Mouse (Mus musculus) kidney, postnatal 10 days (tissue): Measurements from ENCODE around the gene Adprhl1.

Experiments used
- DNase-seq: peaks from one replicate; pipeline ENCODE4 v3.0.0; 2021; ENCODE audit warnings: mixed read lengths

The Adprhl1 gene

GRCm38 (mm10) chr8:13254019-13254418 is at the start of gene Adprhl1:
Gene Adprhl1, minus strand, starts transcription at chr8:13254162.
- peak; percentile 85 for DNase-seq

GRCm38 (mm10) chr8:13301036-13301435 is 47.1 kb upstream of the Adprhl1 start:
- no peak for DNase-seq

- DNase-seq, result no peak
Observed at GRCm38 (mm10) chr8:13299571-13299970, 45.6 kb upstream of the Adprhl1 start.

GRCm38 (mm10) chr8:13293677-13294470 is 39.9 kb upstream of the Adprhl1 start:
- DNase-seq, result no peak

- peak; percentile 86 for DNase-seq
Observed at GRCm38 (mm10) chr8:13292364-13292763, 38.4 kb upstream of the Adprhl1 start.

GRCm38 (mm10) chr8:13288646-13289045 is 34.7 kb upstream of the Adprhl1 start:
- no peak for DNase-seq

GRCm38 (mm10) chr8:13287692-13288623 is 34.0 kb upstream of the Adprhl1 start, which contains the start of the genes Dcun1d2 and Tmco3:
Gene Dcun1d2, minus strand, starts transcription at chr8:13288131.
Gene Tmco3, plus strand, starts transcription at chr8:13288190.
- peak; percentile 98 for DNase-seq

- peak; percentile 94 for DNase-seq
Observed at GRCm38 (mm10) chr8:13287304-13287691, 33.3 kb upstream of the Adprhl1 start.

- DNase-seq, result no peak
Observed at GRCm38 (mm10) chr8:13283200-13283599, 29.2 kb upstream of the Adprhl1 start.

GRCm38 (mm10) chr8:13276941-13277447 is 23.0 kb upstream of the Adprhl1 start:
- no peak for DNase-seq

GRCm38 (mm10) chr8:13272834-13273233 is 18.9 kb upstream of the Adprhl1 start:
- DNase-seq, result no peak

- DNase-seq, result peak; percentile 68
Observed at GRCm38 (mm10) chr8:13267566-13267965, 13.6 kb upstream of the Adprhl1 start.

- no peak for DNase-seq
Observed at GRCm38 (mm10) chr8:13263376-13263775, 9.4 kb upstream of the Adprhl1 start.

- DNase-seq, result no peak
Observed at GRCm38 (mm10) chr8:13253413-13253812, 549 bp downstream of the Adprhl1 start.

- no peak for DNase-seq
Observed at GRCm38 (mm10) chr8:13252837-13253236, 1.1 kb downstream of the Adprhl1 start.

GRCm38 (mm10) chr8:13244343-13244880 is 9.6 kb downstream of the Adprhl1 start:
- no peak for DNase-seq

- DNase-seq, result no peak
Observed at GRCm38 (mm10) chr8:13242985-13243870, 10.7 kb downstream of the Adprhl1 start.

GRCm38 (mm10) chr8:13240691-13241090 is 13.3 kb downstream of the Adprhl1 start:
- no peak for DNase-seq

GRCm38 (mm10) chr8:13240055-13240454 is 13.9 kb downstream of the Adprhl1 start:
- DNase-seq, result no peak

- no peak for DNase-seq
Observed at GRCm38 (mm10) chr8:13234803-13235202, 19.2 kb downstream of the Adprhl1 start.

- DNase-seq, result no peak
Observed at GRCm38 (mm10) chr8:13230471-13230870, 23.5 kb downstream of the Adprhl1 start.

- DNase-seq, result no peak
Observed at GRCm38 (mm10) chr8:13229802-13230201, 24.2 kb downstream of the Adprhl1 start.
